Mouse (Mus musculus) ES-Bruce4 (cell line): ENCODE results near the gene Aqp12. TPM values are rescaled to one million over a fixed set of nuclear protein-coding genes. Genes with fewer than 3 reads are reported as not detected.

ENCODE experiments used
- H3K27ac ChIP-seq: 2 replicates; pipeline ENCODE4 v1.5.1; 2012; ENCODE audit warnings: low read length, inconsistent platforms; ENCODE audit not compliant: insufficient read depth
- H3K27me3 ChIP-seq: 2 replicates; pipeline ENCODE4 v1.6.1; 2012; ENCODE audit warnings: mild to moderate bottlenecking, low read length, inconsistent platforms; ENCODE audit not compliant: control insufficient read depth, poor library complexity, insufficient read depth, severe bottlenecking
- H3K36me3 ChIP-seq: 2 replicates; pipeline ENCODE4 v1.6.1; 2012; ENCODE audit warnings: inconsistent platforms, mild to moderate bottlenecking, low read length, moderate library complexity; ENCODE audit not compliant: control insufficient read depth, poor library complexity, insufficient read depth, severe bottlenecking
- H3K4me1 ChIP-seq: one replicate; pipeline ENCODE4 v1.8.1; 2011; ENCODE audit warnings: low read length; ENCODE audit not compliant: control insufficient read depth, insufficient read depth
- H3K4me3 ChIP-seq: 2 replicates; pipeline ENCODE4 v1.5.1; 2011; ENCODE audit warnings: low read depth, mild to moderate bottlenecking, low read length
- H3K9ac ChIP-seq: 2 replicates; pipeline ENCODE4 v1.6.1; 2012; ENCODE audit warnings: low read depth, mild to moderate bottlenecking, inconsistent platforms; ENCODE audit not compliant: poor library complexity, severe bottlenecking
- H3K9me3 ChIP-seq: replicated peaks from 2 replicates; pipeline ENCODE4 v1.6.1; 2012; ENCODE audit warnings: mild to moderate bottlenecking, low read length, inconsistent platforms; ENCODE audit not compliant: control insufficient read depth, poor library complexity, insufficient read depth, severe bottlenecking
- CTCF ChIP-seq: IDR thresholded peaks from one replicate; pipeline ENCODE4 v1.8.1; 2011; ENCODE audit warnings: low read depth, low read length
- EP300 ChIP-seq: IDR thresholded peaks from 2 replicates; pipeline ENCODE4 v1.6.1; 2011; ENCODE audit warnings: low read depth, low read length; ENCODE audit not compliant: insufficient read depth
- POLR2A ChIP-seq: IDR thresholded peaks from one replicate; pipeline ENCODE4 v1.8.1; 2011; ENCODE audit warnings: low read length; ENCODE audit not compliant: insufficient read depth
- polyA plus RNA-seq: library from polyadenylated mRNA; stranded (reverse); fragments of >200 nt; gene quantifications from 2 replicates; pipeline ENCODE4 v1.2.4, GENCODE M21; 2011; ENCODE audit warnings: low read depth; ENCODE audit not compliant: missing spikeins, insufficient read depth, insufficient read length

The Aqp12 gene
- polyA plus RNA-seq, 1 experiment, result not detected

GRCm38 (mm10) chr1:93012103-93012585, 6.0 kb downstream of the Aqp12 start:
- H3K4me1 ChIP-seq, result no peaks in the 10 kb centered on the region
- TF ChIP-seq POLR2A (no peak), CTCF (no peak), EP300 (no peak)
- no peak overlapping the region for H3K9ac ChIP-seq
- H3K27me3 ChIP-seq, result no peaks in the 10 kb centered on the region
- H3K27ac ChIP-seq, result no peak overlapping the region
- H3K36me3 ChIP-seq, result no peaks in the 10 kb centered on the region
- no peaks in the 10 kb centered on the region for H3K9me3 ChIP-seq
- no peak overlapping the region for H3K4me3 ChIP-seq

GRCm38 (mm10) chr1:93013367-93013766, 7.2 kb downstream of the Aqp12 start:
- Histone ChIP-seq H3K9me3 (no peaks in the 10 kb centered on the region), H3K4me1 (no peaks in the 10 kb centered on the region), H3K9ac (no peak overlapping the region), H3K27me3 (no peaks in the 10 kb centered on the region), H3K4me3 (no peak overlapping the region), H3K27ac (no peak overlapping the region), H3K36me3 (no peaks in the 10 kb centered on the region)
- TF ChIP-seq POLR2A (no peak), CTCF (no peak)

GRCm38 (mm10) chr1:93014460-93014859, 8.3 kb downstream of the Aqp12 start:
- Histone ChIP-seq H3K27ac (no peak overlapping the region), H3K27me3 (no peaks in the 10 kb centered on the region), H3K9me3 (no peaks in the 10 kb centered on the region), H3K36me3 (no peaks in the 10 kb centered on the region), H3K9ac (no peak overlapping the region), H3K4me1 (no peaks in the 10 kb centered on the region), H3K4me3 (no peak overlapping the region)
- TF ChIP-seq CTCF, result peak; percentile 92
- no peak for TF ChIP-seq POLR2A
- TF ChIP-seq EP300, result no peak

GRCm38 (mm10) chr1:93015136-93015535, 9.0 kb downstream of the Aqp12 start:
- H3K27ac ChIP-seq, result no peak overlapping the region
- no peak for TF ChIP-seq POLR2A
- TF ChIP-seq CTCF, result no peak
- TF ChIP-seq EP300, result no peak

GRCm38 (mm10) chr1:93018716-93019115, 12.6 kb downstream of the Aqp12 start:
- H3K36me3 ChIP-seq, result no peaks in the 10 kb centered on the region
- TF ChIP-seq EP300 (no peak), POLR2A (no peak), CTCF (no peak)
- no peak overlapping the region for H3K4me3 ChIP-seq
- no peak overlapping the region for H3K27ac ChIP-seq
- no peaks in the 10 kb centered on the region for H3K4me1 ChIP-seq
- no peaks in the 10 kb centered on the region for H3K9me3 ChIP-seq
- H3K9ac ChIP-seq, result no peak overlapping the region
- no peaks in the 10 kb centered on the region for H3K27me3 ChIP-seq

More at GRCm38 (mm10) chr1:93015136-93015535, 9.0 kb downstream of the Aqp12 start:
- H3K9ac ChIP-seq, result no peak overlapping the region
- H3K4me1 ChIP-seq, result no peaks in the 10 kb centered on the region
- H3K9me3 ChIP-seq, result no peaks in the 10 kb centered on the region
- H3K4me3 ChIP-seq, result no peak overlapping the region
- no peaks in the 10 kb centered on the region for H3K27me3 ChIP-seq
- no peaks in the 10 kb centered on the region for H3K36me3 ChIP-seq

- H3K9ac ChIP-seq, result no peak overlapping the region
- no peaks in the 10 kb centered on the region for H3K36me3 ChIP-seq
- H3K4me1 ChIP-seq, result no peaks in the 10 kb centered on the region
- TF ChIP-seq EP300 (no peak), CTCF (no peak), POLR2A (no peak)
- no peak overlapping the region for H3K4me3 ChIP-seq
- H3K9me3 ChIP-seq, result no peaks in the 10 kb centered on the region
- H3K27ac ChIP-seq, result no peak overlapping the region
- no peaks in the 10 kb centered on the region for H3K27me3 ChIP-seq
These were observed 14.5 kb downstream of the Aqp12 start for GRCm38 (mm10) chr1:93020602-93021001.

GRCm38 (mm10) chr1:93026600-93026999, 20.5 kb downstream of the Aqp12 start:
- no peak for TF ChIP-seq CTCF
- TF ChIP-seq POLR2A, result no peak
- TF ChIP-seq EP300, result no peak
- Histone ChIP-seq H3K4me1 (no peaks in the 10 kb centered on the region), H3K27ac (no peak overlapping the region), H3K36me3 (no peaks in the 10 kb centered on the region), H3K4me3 (no peak overlapping the region), H3K9me3 (no peaks in the 10 kb centered on the region), H3K9ac (no peak overlapping the region), H3K27me3 (no peaks in the 10 kb centered on the region)
